Mouse (Mus musculus): ENCODE data around the gene Fetub. TPM values are rescaled to one million over a fixed set of nuclear protein-coding genes. Genes with fewer than 3 reads are reported as not detected.

The Fetub gene
- polyA plus RNA-seq, 1 experiment from 2014 or later, result not detected

GRCm38 (mm10) chr16:22919971-22920854 is 2.1 kb downstream of the Fetub start:
- DNase-seq (ENCODE audit: low spot score), result no peak
- Histone ChIP-seq H3K4me2 (ENCODE audit: low read length) (no peak overlapping the region), H3K36me3 (ENCODE audit: control insufficient read depth, insufficient read depth, low read length) (no peaks in the 10 kb centered on the region), H3K4me3 (ENCODE audit: low read depth, low read length) (no peak overlapping the region), H3K9ac (ENCODE audit: low read length) (no peak overlapping the region), H3K4me1 (replicated peaks; ENCODE audit: control insufficient read depth, insufficient read depth, low read length) (no peaks in the 10 kb centered on the region), H3K9me3 (ENCODE audit: control insufficient read depth, low read length) (no peaks in the 10 kb centered on the region), H3K27ac (ENCODE audit: low read depth) (no peak overlapping the region), H3K27me3 (replicated peaks; ENCODE audit: control insufficient read depth, insufficient read depth, low read length) (no peaks in the 10 kb centered on the region)
- WGBS, result 57% methylated on average over 18 of the region's 18 CpGs
- ATAC-seq (replicated peaks; ENCODE audit: low FRiP score, low TSS enrichment, low read depth), result no peak

- ATAC-seq (replicated peaks; ENCODE audit: low FRiP score, low TSS enrichment, low read depth) (no peak), DNase-seq (ENCODE audit: low spot score) (no peak)
- H3K4me1 ChIP-seq (replicated peaks; ENCODE audit: control insufficient read depth, insufficient read depth, low read length), result no peaks in the 10 kb centered on the region
- H3K9me3 ChIP-seq (ENCODE audit: control insufficient read depth, low read length), result no peaks in the 10 kb centered on the region
- no peaks in the 10 kb centered on the region for H3K27me3 ChIP-seq (replicated peaks; ENCODE audit: control insufficient read depth, insufficient read depth, low read length)
- H3K4me2 ChIP-seq (ENCODE audit: low read length), result no peak overlapping the region
- H3K36me3 ChIP-seq (ENCODE audit: control insufficient read depth, insufficient read depth, low read length), result no peaks in the 10 kb centered on the region
- WGBS, result 90% methylated on average over 5 of the region's 5 CpGs
- no peak overlapping the region for H3K4me3 ChIP-seq (ENCODE audit: low read depth, low read length)
- no peak overlapping the region for H3K27ac ChIP-seq (ENCODE audit: low read depth)
- no peak overlapping the region for H3K9ac ChIP-seq (ENCODE audit: low read length)
These were observed 3.6 kb downstream of the Fetub start for GRCm38 (mm10) chr16:22921761-22922160.

- H3K4me2 ChIP-seq (ENCODE audit: low read length), result no peak overlapping the region
- H3K9me3 ChIP-seq (ENCODE audit: control insufficient read depth, low read length), result no peaks in the 10 kb centered on the region
- WGBS, result 70% methylated on average over 4 of the region's 4 CpGs
- H3K36me3 ChIP-seq (ENCODE audit: control insufficient read depth, insufficient read depth, low read length), result no peaks in the 10 kb centered on the region
- no peak overlapping the region for H3K9ac ChIP-seq (ENCODE audit: low read length)
- no peaks in the 10 kb centered on the region for H3K27me3 ChIP-seq (replicated peaks; ENCODE audit: control insufficient read depth, insufficient read depth, low read length)
- DNase-seq (ENCODE audit: low spot score) (no peak), ATAC-seq (replicated peaks; ENCODE audit: low FRiP score, low TSS enrichment, low read depth) (no peak)
- H3K4me1 ChIP-seq (replicated peaks; ENCODE audit: control insufficient read depth, insufficient read depth, low read length), result no peaks in the 10 kb centered on the region
- no peak overlapping the region for H3K4me3 ChIP-seq (ENCODE audit: low read depth, low read length)
- H3K27ac ChIP-seq (ENCODE audit: low read depth), result no peak overlapping the region
These were observed 4.3 kb downstream of the Fetub start for GRCm38 (mm10) chr16:22922433-22922832.

GRCm38 (mm10) chr16:22929575-22929974 is 11.4 kb downstream of the Fetub start:
- Histone ChIP-seq H3K9ac (ENCODE audit: low read length) (no peak overlapping the region), H3K27me3 (replicated peaks; ENCODE audit: control insufficient read depth, insufficient read depth, low read length) (no peaks in the 10 kb centered on the region), H3K36me3 (ENCODE audit: control insufficient read depth, insufficient read depth, low read length) (no peaks in the 10 kb centered on the region), H3K4me1 (replicated peaks; ENCODE audit: control insufficient read depth, insufficient read depth, low read length) (no peaks in the 10 kb centered on the region), H3K27ac (ENCODE audit: low read depth) (no peak overlapping the region), H3K4me2 (ENCODE audit: low read length) (no peak overlapping the region), H3K4me3 (ENCODE audit: low read depth, low read length) (no peak overlapping the region), H3K9me3 (ENCODE audit: control insufficient read depth, low read length) (no peaks in the 10 kb centered on the region)
- no peak for ATAC-seq (replicated peaks; ENCODE audit: low FRiP score, low TSS enrichment, low read depth)
- whole genome bisulfite sequencing, result 54% methylated on average over 6 of the region's 6 CpGs
- DNase-seq (ENCODE audit: low spot score), result no peak

GRCm38 (mm10) chr16:22931431-22932200 is 13.5 kb downstream of the Fetub start:
- no peak overlapping the region for H3K4me2 ChIP-seq (ENCODE audit: low read length)
- no peaks in the 10 kb centered on the region for H3K9me3 ChIP-seq (ENCODE audit: control insufficient read depth, low read length)
- no peak overlapping the region for H3K27ac ChIP-seq (ENCODE audit: low read depth)
- H3K9ac ChIP-seq (ENCODE audit: low read length), result no peak overlapping the region
- no peaks in the 10 kb centered on the region for H3K27me3 ChIP-seq (replicated peaks; ENCODE audit: control insufficient read depth, insufficient read depth, low read length)
- no peaks in the 10 kb centered on the region for H3K4me1 ChIP-seq (replicated peaks; ENCODE audit: control insufficient read depth, insufficient read depth, low read length)
- H3K36me3 ChIP-seq (ENCODE audit: control insufficient read depth, insufficient read depth, low read length), result no peaks in the 10 kb centered on the region
- DNase-seq (ENCODE audit: low spot score) (no peak), ATAC-seq (replicated peaks; ENCODE audit: low FRiP score, low TSS enrichment, low read depth) (no peak)
- 81% methylated on average over 11 of the region's 11 CpGs for WGBS
- H3K4me3 ChIP-seq (ENCODE audit: low read depth, low read length), result no peak overlapping the region

- Histone ChIP-seq H3K36me3 (ENCODE audit: control insufficient read depth, insufficient read depth, low read length) (no peaks in the 10 kb centered on the region), H3K4me2 (ENCODE audit: low read length) (no peak overlapping the region), H3K27ac (ENCODE audit: low read depth) (no peak overlapping the region), H3K9ac (ENCODE audit: low read length) (no peak overlapping the region), H3K4me3 (ENCODE audit: low read depth, low read length) (no peak overlapping the region), H3K9me3 (ENCODE audit: control insufficient read depth, low read length) (no peaks in the 10 kb centered on the region), H3K4me1 (replicated peaks; ENCODE audit: control insufficient read depth, insufficient read depth, low read length) (no peaks in the 10 kb centered on the region), H3K27me3 (replicated peaks; ENCODE audit: control insufficient read depth, insufficient read depth, low read length) (no peaks in the 10 kb centered on the region)
- no peak for ATAC-seq (replicated peaks; ENCODE audit: low FRiP score, low TSS enrichment, low read depth)
- 88% methylated on average over 12 of the region's 12 CpGs for WGBS
- no peak for DNase-seq (ENCODE audit: low spot score)
These were observed 19.5 kb downstream of the Fetub start for GRCm38 (mm10) chr16:22937631-22938030.

- WGBS, result 76% methylated on average over 2 of the region's 2 CpGs
- Histone ChIP-seq H3K4me2 (ENCODE audit: low read length) (no peak overlapping the region), H3K4me1 (replicated peaks; ENCODE audit: control insufficient read depth, insufficient read depth, low read length) (no peaks in the 10 kb centered on the region), H3K4me3 (ENCODE audit: low read depth, low read length) (no peak overlapping the region), H3K27me3 (replicated peaks; ENCODE audit: control insufficient read depth, insufficient read depth, low read length) (no peaks in the 10 kb centered on the region), H3K36me3 (ENCODE audit: control insufficient read depth, insufficient read depth, low read length) (no peaks in the 10 kb centered on the region), H3K27ac (ENCODE audit: low read depth) (no peak overlapping the region), H3K9ac (ENCODE audit: low read length) (no peak overlapping the region), H3K9me3 (ENCODE audit: control insufficient read depth, low read length) (no peaks in the 10 kb centered on the region)
- DNase-seq (ENCODE audit: low spot score) (no peak), ATAC-seq (replicated peaks; ENCODE audit: low FRiP score, low TSS enrichment, low read depth) (no peak)
These were observed 20.4 kb downstream of the Fetub start for GRCm38 (mm10) chr16:22938541-22938940.

GRCm38 (mm10) chr16:22939120-22939695 is 21.1 kb downstream of the Fetub start:
- H3K36me3 ChIP-seq (ENCODE audit: control insufficient read depth, insufficient read depth, low read length), result no peaks in the 10 kb centered on the region
- DNase-seq (ENCODE audit: low spot score) (no peak), ATAC-seq (replicated peaks; ENCODE audit: low FRiP score, low TSS enrichment, low read depth) (no peak)
- no peak overlapping the region for H3K4me3 ChIP-seq (ENCODE audit: low read depth, low read length)
- no peak overlapping the region for H3K9ac ChIP-seq (ENCODE audit: low read length)
- no peaks in the 10 kb centered on the region for H3K27me3 ChIP-seq (replicated peaks; ENCODE audit: control insufficient read depth, insufficient read depth, low read length)
- no peak overlapping the region for H3K27ac ChIP-seq (ENCODE audit: low read depth)
- no peaks in the 10 kb centered on the region for H3K4me1 ChIP-seq (replicated peaks; ENCODE audit: control insufficient read depth, insufficient read depth, low read length)
- H3K4me2 ChIP-seq (ENCODE audit: low read length), result no peak overlapping the region
- no peaks in the 10 kb centered on the region for H3K9me3 ChIP-seq (ENCODE audit: control insufficient read depth, low read length)
- 83% methylated on average over 8 of the region's 8 CpGs for WGBS
